Mouse (Mus musculus): ENCODE data around the gene Cnot1. TPM values are rescaled to one million over a fixed set of nuclear protein-coding genes. Genes with fewer than 3 reads are reported as not detected.

Gene Cnot1
- polyA plus RNA-seq, 1 experiment from 2014 or later, result 47.7 TPM

DNA sequence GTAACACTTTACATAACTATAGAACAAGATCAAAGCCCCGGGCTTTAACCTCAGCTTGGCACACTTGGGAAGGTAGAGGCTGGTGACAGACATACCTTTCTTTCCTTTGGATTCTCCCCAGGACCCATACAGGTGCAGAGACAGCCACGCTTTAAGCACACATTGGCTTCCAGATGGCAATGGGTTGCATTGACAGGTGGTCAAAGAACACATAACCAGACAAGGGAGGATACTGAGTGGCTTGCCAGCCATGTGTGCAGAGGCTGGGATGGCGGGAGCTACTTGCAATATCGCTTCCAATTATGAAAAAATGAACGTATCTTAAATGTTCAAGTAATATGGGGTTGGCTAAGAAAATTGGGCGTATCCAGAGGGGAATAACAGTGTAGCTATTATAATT lies 135.4 kb downstream of the Cnot1 start:
- no peaks in the 10 kb centered on the region for H3K36me3 ChIP-seq
- H3K9me3 ChIP-seq (replicated peaks), result no peaks in the 10 kb centered on the region
- H3K4me3 ChIP-seq, result no peak overlapping the region
- no peak overlapping the region for H3K4me2 ChIP-seq
- peaks cover 61% of the 10 kb centered on the region for H3K27me3 ChIP-seq (replicated peaks)
- H3K27ac ChIP-seq, result no peak overlapping the region
- no peaks in the 10 kb centered on the region for H3K4me1 ChIP-seq
- H3K9ac ChIP-seq, result no peak overlapping the region
- ATAC-seq, result no peak
- WGBS (ENCODE audit: insufficient replicate concordance), result 62% methylated on average over 6 of the region's 6 CpGs

DNA sequence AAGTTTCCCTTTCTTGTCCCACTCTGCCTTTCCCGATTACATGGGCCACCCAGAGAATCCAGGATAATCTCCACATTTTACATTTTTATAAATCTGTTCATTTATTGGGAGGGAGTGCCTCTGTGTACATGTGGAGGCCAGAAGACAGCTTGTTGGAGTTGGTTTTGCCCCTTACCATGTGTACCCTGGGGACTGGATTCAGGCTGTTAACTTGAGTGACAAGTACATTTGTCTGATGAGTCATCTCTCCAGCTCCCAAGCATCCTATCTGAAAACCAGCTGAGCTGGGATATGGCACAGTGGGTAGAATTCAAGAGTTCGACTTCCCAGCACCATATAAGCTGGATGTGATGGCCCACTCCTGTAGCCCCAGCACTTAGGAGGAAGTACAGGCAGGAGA lies 137.3 kb downstream of the Cnot1 start:
- WGBS (ENCODE audit: insufficient replicate concordance), result 56% methylated on average over 2 of the region's 2 CpGs

More for the DNA sequence above, 137.3 kb downstream of the Cnot1 start:
- H3K9me3 ChIP-seq (replicated peaks), result no peaks in the 10 kb centered on the region
- ATAC-seq, result no peak
- no peaks in the 10 kb centered on the region for H3K4me1 ChIP-seq
- H3K4me3 ChIP-seq, result no peak overlapping the region
- no peak overlapping the region for H3K4me2 ChIP-seq
- H3K9ac ChIP-seq, result no peak overlapping the region
- peaks cover 42% of the 10 kb centered on the region for H3K27me3 ChIP-seq (replicated peaks)
- H3K36me3 ChIP-seq, result no peaks in the 10 kb centered on the region
- H3K27ac ChIP-seq, result no peak overlapping the region

Small RNA genes lying within 50 kb of the gene (microRNA-seq; reads per million reads assigned to microRNA genes)
- gene Mir7073, result 1.1 reads per million

Other genes with a start within 250 kb of the Cnot1 start
- gene Prss54, start 231.1 kb downstream of the Cnot1 start, polyA plus RNA-seq (2016; fragmentation: Nextera tagmentation; extraction: Ambion mirVana), result not detected in 2 replicates
- gene Gins3, start 174.0 kb downstream of the Cnot1 start, polyA plus RNA-seq (2016; fragmentation: Nextera tagmentation; extraction: Ambion mirVana), result 13.8 and 14.1 TPM in 2 replicates
- 1.9 and 2.1 TPM in 2 replicates for gene Ndrg4, start 130.5 kb downstream of the Cnot1 start, polyA plus RNA-seq (2016; fragmentation: Nextera tagmentation; extraction: Ambion mirVana)
- 29.8 and 32.7 TPM in 2 replicates for gene Setd6, start 91.6 kb downstream of the Cnot1 start, polyA plus RNA-seq (2016; fragmentation: Nextera tagmentation; extraction: Ambion mirVana)
- 348 and 354 TPM in 2 replicates for gene Sap18b, start 17.9 kb upstream of the Cnot1 start, polyA plus RNA-seq (2016; fragmentation: Nextera tagmentation; extraction: Ambion mirVana)
- gene Slc38a7, start 46.1 kb upstream of the Cnot1 start, polyA plus RNA-seq (2016; fragmentation: Nextera tagmentation; extraction: Ambion mirVana), result 9.7 and 10.3 TPM in 2 replicates
- 203 and 223 TPM in 2 replicates for gene Got2, start 81.1 kb upstream of the Cnot1 start, polyA plus RNA-seq (2016; fragmentation: Nextera tagmentation; extraction: Ambion mirVana)

All from liver, embryonic 12.5 days (tissue).